Mouse (Mus musculus): ENCODE data around the gene Tmem86b.
"Not testable (repeated sequence)": the region's sequence is repeated elsewhere in the genome, so short reads cannot be mapped to it uniquely, and the experiment has no call there.

Gene Tmem86b

DNA sequence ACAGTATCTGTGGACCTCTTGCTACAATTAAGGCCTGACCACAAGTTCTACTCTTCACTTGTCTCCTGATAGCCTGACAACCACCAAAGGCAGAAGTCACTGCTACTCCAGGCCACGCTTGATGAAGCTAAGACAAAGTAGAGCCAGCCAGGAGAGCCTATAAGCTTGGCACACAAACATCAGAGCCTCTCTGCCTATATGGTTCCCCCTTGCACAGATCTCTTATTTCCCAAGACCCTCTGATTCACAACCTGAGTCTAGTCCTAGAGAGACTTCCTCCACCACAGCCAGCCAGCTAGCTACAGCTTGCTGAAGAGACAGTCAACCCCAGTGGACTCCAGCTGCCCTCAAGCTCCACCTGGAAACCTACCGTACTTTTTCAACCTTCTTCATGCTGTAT is 16.8 kb upstream of the Tmem86b start:
- no peak for DNase-seq (ENCODE audit: low spot score)

DNA sequence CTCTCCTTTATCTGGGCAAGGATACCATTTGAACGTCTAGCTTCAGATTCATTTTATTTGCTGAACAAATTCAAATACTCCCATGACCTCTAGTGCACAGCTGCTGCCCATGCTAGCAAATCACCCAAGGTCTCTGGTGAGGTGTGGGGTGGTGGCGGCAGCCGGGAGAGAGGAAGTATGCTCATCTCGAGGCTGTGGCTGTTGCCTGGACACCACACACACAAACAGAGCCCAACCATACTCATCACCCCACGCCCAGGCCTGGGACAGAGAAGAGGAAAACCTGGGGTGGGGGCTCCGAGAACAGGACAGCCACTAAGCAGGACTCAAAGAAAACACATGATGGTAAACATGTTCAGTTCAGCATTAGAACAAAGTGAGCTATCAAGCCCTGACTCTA is 16.1 kb upstream of the Tmem86b start:
- DNase-seq (ENCODE audit: low spot score) = no peak

DNA sequence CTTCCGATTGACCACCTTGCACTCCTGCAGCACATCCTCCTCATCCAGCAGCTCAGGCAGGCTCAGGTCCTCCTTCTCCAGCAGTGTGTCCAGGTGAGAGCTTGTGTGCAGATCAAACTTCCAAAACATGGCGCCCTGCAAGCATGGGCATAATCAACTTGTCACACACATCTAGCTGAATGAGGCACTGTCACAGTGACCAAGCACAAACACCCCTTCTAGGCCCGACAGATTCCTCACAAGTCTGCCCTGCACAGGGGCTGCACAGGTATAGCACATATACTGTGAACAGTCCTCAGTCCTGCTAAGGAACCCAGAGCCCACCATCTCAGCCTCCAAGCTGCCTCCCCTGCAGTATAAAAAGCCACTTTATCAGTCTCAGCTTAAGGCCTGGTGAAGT is 15.6 kb upstream of the Tmem86b start:
- no peak for DNase-seq (ENCODE audit: low spot score)

DNA sequence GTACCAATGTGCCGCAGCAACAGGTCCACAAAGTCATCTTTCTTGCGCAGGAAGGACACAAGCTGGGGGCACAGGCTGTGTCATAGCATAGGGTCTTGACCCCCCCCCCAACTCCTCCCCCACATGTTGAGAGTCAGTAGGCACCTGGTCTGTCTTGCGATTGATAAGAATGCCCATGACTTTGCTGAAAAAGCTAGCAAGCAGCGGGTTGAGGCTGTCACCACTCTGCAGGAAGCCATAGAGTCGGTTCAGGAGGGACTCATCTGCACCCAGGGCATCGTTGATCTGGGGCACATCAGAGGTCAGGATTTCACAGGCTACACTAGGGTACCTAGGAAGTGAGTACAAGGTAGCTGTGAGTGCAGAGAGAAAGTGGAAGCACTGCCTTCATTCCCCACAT is 12.0 kb upstream of the Tmem86b start:
- DNase-seq (ENCODE audit: low spot score) = no peak

DNA sequence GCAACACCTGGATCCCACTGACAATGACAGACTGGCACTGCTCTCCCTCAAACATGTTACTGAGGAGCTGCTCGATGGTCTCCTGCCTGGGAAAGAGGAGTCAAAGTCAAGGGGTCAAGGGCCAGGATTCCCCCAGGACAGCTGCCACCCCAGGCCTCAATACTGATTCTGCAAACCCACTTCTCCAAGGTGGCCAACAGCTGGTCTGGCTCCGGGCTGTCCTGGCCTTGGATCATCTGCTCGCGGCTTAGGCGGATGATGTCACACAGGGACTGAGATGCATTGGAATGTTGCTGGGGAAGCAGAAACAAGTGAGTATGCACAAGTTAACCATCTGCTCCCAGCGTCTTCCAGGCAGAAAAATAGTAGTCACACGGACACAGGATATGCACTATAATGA is 10.7 kb upstream of the Tmem86b start:
- no peak for DNase-seq (ENCODE audit: low spot score)

DNA sequence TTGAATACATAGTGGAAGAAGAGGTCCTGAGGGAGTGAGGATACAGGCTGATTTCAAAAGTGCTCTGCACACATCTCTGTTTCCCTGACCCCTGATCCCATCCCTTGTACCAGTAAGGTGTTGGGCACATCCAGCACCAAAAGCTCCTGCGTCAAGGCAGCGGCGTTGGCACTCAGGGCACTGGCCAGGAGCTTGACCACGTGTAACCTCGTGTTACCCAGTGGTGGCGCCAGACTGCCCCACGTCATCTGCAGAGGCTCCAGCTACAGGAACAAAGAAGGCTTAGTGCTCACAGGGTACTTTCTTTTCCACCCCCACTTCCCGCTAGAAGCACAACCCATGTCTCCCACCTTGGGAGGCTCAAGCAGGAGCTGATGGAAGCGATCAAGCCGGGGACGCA is 9.9 kb upstream of the Tmem86b start:
- DNase-seq (ENCODE audit: low spot score) = no peak

DNA sequence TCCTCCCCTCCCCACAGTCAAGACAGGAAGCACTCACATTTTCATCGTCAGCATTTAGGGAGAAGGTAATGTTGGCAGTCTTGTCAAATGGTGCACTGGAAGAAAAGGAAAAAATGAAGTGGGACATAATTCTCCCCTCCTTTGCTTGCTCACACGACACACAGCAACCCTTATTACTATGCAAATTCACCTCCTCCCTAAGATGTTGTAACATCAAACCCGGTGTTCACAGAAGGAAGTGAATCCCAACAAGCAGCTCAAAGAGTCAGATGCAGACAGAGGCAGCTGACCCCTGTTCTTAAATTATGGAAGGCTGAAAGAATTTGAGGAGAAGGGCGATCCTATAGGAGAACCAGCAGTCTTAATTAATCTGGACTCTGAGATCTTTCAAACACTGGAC is 5.0 kb upstream of the Tmem86b start:
- DNase-seq (ENCODE audit: low spot score) = no peak

DNA sequence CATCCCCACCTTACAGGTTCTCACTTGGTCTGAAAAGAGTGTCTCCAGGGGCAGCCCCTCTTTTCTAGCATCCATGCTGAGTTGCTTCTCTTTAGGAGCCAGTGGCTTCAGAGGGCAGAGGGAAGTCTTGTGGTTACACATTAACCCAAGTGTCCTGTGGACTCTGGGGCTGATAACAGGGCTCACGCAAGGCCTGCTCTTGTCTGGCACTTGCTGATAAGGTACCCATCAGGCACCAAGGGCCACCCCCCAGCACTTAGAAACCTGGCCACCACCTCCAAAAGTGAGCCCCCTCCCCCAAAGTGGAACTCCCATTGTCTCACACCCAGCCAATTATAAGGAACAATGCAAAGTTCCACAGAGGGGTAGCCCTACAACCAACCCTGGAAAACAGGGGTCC is 1.0 kb downstream of the Tmem86b start:
- peak; percentile 84 for DNase-seq (ENCODE audit: low spot score)

DNA sequence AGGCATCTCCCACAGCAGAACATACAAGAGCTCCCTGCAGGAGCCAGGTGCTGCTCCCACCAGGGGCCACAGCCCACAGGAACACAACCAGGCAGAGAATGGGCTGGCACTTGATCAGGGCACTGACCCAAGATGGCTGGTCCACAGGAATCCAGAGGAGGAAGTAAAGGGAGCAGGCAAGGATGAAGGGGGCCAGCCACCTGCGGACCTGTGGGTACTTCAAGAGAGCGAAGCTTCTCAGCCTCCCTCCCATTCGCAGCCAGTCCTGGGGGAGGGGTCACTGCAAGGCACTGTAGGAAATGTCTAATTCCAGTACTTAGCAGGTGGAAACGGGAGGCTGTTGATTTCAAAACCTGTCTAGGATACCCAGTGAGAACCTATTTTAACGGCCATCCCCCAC is 1.6 kb downstream of the Tmem86b start:
- DNase-seq (ENCODE audit: low spot score) = no peak

DNA sequence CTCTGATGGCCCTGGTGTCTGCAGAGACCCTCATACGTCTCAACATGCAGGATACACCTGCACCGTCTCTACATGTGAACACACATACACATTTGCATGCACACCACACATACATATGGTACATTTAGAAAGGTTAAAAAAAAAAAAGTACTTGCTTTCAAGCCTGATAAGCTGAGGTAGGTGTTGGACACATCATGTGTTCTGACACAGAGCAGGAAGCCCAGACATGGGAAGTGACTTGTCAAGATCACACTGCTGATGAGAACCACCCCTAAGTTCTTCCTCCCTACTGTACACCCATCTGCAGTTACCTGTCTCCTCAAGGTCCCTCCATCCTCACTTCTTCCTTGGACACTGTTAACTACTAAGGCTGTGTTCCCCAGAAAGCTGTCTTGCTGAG is 5.3 kb downstream of the Tmem86b start:
- DNase-seq (ENCODE audit: low spot score) = no peak

DNA sequence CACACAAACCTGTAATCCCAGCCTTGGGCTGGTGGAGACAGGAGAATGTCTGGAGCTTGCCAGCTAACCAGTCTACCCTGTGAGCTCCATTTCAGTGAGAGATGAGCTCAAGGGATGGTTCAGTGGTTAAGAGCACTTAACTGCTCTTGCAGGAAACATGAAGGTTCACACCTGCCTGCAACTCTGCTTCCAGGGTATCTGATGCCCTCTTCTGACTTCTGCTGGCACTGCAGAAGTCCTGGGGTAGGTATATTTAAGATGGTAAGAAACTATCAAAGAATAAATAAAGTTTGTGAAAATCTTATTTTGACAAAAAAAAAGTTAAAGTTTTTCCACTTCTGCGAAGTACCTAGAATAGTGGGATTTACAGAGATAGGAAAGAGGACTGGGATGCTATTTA is 6.9 kb downstream of the Tmem86b start:
- DNase-seq (ENCODE audit: low spot score) = no peak

DNA sequence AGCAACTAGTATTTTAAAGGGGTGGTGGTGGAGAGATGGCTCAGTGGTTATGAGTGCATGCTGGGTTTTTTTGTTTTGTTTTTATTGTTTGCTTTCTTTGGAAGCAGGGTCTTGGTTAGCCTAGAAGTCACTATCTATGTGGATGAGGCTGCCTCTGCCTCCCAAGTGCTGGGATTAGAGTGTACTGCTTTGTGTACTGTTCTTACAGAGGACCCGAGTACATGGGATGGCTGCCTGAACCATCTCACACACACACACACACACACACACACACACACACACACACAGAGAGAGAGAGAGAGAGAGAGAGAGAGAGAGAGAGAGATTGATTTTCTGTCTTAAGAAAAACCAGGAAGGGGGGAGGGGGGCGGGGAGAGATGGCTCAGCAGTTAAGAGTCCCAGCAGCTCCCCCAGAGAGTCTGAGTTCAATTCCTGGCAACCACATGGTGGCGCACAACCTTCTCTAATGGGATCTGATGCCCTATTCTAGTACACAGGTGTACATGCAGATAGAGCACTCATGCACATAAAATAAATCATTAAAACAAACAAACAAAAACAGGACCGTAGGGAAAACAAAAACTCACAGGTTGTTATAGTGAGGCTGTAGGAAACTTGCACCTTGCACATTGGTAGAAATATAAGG is 7.6 kb downstream of the Tmem86b start:
- DNase-seq (ENCODE audit: low spot score) = peak; percentile 62

DNA sequence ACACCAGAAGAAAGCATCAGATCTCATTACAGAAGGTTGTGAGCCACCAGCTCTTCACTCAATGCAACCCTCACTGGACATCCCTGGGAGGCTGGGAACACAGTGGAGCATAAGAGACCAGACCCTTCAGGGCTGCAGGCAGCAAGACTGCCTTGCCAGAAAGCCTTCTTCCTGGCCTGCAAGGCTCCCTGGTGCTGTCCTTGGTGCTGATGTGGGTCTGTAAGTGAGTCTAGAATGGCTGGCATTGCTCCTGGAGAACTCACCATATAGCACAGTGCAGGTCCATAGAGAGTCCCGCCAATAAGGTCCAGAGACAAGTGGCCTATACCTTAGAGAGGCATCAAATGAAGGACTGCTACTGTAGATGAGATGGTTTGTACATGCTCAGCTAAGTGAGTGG is 11.2 kb downstream of the Tmem86b start:
- peak; percentile 66 for DNase-seq (ENCODE audit: low spot score)

DNA sequence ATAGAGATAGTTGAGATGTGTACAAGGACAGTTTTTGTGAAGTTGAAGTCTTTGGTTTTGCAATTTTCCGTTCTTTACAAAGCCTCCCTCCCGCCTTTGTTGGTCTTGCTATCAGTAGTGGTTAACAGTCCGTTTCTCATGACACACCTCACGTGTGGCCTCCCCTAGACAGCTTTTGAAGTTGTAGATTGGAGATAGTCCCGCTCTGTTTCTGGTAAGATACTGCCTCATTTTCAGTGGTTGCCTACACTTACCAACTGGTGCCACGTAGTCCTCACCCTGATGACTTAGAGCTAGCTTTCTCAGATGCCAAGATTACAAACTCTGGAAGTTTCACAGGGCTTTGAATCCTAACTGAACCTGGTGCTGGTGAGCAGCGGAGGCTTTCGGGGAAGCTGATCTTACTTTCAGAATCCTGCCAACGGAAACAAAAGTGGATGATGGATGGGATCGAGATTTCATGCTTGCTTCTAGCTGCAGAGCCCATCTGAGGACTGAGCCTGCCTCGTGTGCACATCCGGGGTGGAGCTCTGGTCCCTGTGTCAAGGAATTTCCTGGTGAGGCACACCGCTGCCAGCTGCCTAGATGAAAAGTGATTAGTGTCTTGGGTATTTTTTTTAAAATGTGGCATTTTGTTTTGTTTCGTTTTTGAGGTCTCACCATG is 17.4 kb downstream of the Tmem86b start:
- DNase-seq (ENCODE audit: low spot score) = no peak

DNA sequence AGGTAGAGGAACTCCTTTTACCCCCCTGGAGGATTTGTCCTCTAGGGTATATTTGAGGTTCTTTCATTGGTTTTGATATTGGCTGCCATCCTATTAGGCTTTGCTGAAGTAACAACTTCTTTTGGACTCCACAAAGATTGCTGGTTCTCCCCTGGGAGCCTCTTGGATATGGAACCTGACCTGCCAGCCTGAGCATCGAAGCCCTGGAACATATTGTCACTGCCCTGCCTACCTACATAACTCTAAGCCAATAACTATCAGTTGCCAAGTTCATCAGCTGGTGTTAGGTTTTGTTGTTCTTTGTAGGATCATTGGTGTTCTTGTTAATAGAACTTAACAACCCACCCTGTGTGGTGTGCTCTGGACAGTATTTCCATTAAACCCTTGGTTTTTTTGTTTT is 18.3 kb downstream of the Tmem86b start:
- no peak for DNase-seq (ENCODE audit: low spot score)

DNA sequence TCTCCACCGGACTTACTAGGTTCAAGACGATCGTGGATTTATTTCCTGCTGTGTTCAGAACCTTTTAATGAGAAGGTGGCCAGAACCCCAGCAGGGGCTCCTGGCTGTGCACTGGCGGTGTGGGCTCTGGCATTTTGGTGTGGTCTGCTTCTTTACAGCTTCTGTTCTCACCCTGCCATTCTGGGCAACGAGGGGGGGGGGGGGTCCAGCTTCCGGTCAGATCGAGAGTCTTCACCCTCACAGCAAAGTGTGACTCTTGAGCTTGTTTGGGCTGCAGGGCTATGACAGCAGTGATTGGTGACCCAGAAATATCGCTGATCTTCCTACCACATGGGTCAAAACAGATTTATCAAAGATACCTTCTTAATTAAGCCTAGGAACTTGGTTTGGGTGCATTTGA is 18.8 kb downstream of the Tmem86b start:
- no peak for DNase-seq (ENCODE audit: low spot score)

DNA sequence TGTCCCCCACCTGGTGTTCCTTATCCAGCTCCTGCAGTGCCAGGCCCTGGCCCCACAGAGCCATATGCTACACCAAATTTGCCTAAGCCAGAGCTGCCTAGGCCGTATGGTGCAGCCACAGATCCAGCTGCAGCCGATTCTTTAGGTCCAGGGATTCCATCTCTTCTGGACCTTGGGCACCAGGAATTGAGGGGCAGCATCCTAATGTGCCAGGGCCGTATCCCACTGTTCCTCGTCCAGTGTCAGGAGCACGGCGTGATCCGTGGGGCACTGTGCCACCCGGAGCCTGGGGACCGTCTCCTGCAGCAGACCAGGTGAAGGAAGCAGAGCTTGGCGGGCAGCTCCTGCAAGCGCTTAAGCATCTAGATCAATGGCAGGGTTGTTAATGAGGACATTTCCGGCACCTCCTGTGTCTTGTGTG is 19.3 kb downstream of the Tmem86b start:
- DNase-seq (ENCODE audit: low spot score) = no peak

DNA sequence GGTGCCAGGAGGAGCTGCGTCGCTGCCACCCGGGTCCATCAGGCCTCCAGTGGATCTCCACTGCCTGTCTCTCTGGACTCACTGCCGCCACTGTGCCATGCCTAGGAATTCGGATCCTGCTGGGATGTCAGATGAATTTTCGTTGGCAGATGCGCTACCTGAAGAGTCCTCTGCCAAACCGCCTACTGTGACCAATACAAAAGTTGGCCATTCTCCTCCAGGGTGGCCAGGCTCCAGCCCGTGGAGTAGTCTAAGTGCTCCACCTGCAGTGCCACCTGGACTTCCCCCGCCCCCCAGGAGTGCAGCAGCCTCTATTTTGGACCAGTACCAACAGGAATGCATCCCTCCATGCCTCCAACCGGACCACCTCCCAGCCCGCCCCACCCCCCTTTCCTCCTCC is 19.7 kb downstream of the Tmem86b start:
- DNase-seq (ENCODE audit: low spot score) = no peak

DNA sequence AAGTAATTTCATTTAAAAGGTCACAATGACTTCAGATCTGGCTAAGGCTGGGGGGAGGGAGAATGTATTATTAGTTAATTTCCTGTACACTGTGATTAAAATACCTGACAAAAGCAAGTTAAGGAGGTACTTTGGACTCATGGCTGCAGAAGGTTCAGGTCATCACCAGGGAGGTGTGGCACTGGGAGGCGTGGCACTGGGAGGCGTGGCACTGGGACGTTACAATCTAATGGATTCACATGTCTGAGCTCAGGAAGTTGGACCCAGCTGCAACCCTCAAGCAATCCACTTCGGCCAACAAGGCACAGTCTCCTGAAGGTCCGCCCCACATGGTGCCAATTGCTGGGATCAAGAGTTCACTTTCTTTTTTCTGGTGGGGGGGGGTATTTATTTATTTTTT is 23.2 kb downstream of the Tmem86b start:
- no peak for DNase-seq (ENCODE audit: low spot score)

DNA sequence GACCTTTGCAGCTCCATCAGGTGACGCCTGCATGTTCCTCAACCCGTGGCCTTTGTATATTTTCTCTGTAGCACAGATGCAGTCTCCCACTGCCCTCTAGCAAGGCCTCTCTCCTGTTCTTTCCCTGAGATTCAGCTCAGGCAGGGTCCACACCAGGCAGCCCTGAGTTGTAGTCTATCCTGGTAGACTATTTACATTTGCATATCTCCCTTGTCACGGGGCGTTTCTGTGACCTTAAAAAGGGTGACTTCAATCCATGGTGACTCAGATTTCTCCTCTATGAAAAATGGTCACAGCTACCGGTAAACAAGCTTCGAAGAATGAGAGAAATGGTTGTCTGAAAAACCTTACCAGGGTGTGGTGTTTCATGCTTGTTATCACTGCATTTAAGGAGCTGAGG is 27.3 kb downstream of the Tmem86b start, which contains the start of gene Ptprh:
Gene Ptprh (minus strand): TSS at position 169 of the 400 bp plus-strand sequence.
- DNase-seq (ENCODE audit: low spot score) = no peak

DNA sequence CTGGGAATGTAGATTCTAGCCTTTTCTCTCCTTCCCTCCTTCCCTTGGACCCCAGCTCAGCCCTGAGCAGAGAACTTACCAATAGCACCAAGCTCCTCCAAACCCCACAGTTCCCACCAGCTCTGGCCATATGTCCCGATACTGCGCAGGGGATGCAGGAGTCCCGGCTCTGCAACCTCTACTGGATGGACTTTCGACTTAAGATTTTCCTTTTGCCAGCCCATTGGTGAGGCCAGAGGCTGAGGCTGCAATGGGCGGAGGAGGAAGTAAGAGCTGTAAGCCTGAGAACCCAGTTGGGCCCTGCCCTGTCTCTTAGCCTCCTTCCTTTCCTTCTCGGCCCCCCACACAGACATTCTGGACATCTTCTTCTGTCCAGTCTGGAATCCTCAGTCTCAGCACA is 28.3 kb downstream of the Tmem86b start:
- DNase-seq (ENCODE audit: low spot score) = no peak

DNA sequence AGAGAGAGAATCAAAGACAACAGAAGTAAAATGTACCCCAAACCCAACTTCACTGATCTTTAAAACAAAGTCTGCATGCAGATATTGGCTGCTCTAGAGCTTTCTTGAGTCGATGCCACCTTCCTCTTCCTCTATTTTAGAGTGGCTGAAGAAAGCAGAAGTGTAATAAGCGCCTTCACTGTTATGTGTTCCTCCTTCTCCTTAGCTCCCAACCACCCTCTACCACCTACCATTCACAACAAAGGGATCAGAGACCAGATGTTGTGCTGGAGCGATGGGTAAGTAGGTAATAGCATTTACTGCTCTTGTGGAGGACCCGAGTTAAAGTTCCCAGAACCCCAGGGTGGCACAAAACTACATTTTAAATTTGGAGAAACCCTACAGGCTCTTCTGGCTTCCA is 34.2 kb downstream of the Tmem86b start:
- not testable (repeated sequence) for DNase-seq (ENCODE audit: low spot score)

DNA sequence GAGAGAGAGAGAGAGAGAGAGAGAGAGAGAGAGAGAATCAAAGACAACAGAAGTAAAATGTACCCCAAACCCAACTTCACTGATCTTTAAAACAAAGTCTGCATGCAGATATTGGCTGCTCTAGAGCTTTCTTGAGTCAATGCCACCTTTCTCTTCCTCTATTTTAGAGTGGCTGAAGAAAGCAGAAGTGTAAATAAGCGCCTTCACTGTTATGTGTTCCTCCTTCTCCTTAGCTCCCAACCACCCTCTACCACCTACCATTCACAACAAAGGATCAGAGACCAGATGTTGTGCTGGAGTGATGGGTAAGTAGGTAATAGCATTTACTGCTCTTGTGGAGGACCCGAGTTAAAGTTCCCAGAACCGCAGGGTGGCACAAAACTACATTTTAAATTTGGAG is 49.7 kb downstream of the Tmem86b start:
- DNase-seq (ENCODE audit: low spot score) = not testable (repeated sequence)
